Mouse (Mus musculus) hindbrain, embryonic 15.5 days (tissue): ENCODE data around the gene Kcnk16. TPM values are rescaled to one million over a fixed set of nuclear protein-coding genes. Genes with fewer than 3 reads are reported as not detected.
A peak's percentile ranks its signal among the peaks of the same experiment; 100 is the strongest.
"Not testable (repeated sequence)": the region's sequence is repeated elsewhere in the genome, so short reads cannot be mapped to it uniquely, and the experiment has no call there.

ENCODE experiments used
- ATAC-seq: fragments of 200-750 bp; cut with Nextera tagmentation; 2 replicates; pipeline ENCODE4 v1.8.0; 2017; ENCODE audit warnings: low read depth, moderate number of reproducible peaks, moderate TSS enrichment; ENCODE audit not compliant: low FRiP score
- H3K27ac ChIP-seq: fragments of 300-500 bp; sonication (generic); replicated peaks from 2 replicates; pipeline ENCODE4 v1.5.1; 2015; ENCODE audit warnings: mild to moderate bottlenecking, inconsistent platforms
- H3K27me3 ChIP-seq: fragments of 300-500 bp; sonication (generic); 2 replicates; pipeline ENCODE4 v1.6.1; 2015; ENCODE audit warnings: control low read depth, inconsistent platforms
- H3K36me3 ChIP-seq: fragments of 300-500 bp; sonication (generic); 2 replicates; pipeline ENCODE4 v1.6.1; 2015; ENCODE audit warnings: control low read depth, inconsistent platforms
- H3K4me1 ChIP-seq: fragments of 300-500 bp; sonication (generic); replicated peaks from 2 replicates; pipeline ENCODE4 v1.6.1; 2015; ENCODE audit warnings: control low read depth, inconsistent platforms
- H3K4me2 ChIP-seq: fragments of 300-500 bp; sonication (generic); 2 replicates; pipeline ENCODE4 v1.6.1; 2015; ENCODE audit warnings: moderate library complexity, mild to moderate bottlenecking, inconsistent platforms
- H3K4me3 ChIP-seq: fragments of 300-500 bp; sonication (generic); 2 replicates; pipeline ENCODE4 v1.5.1; 2015; ENCODE audit warnings: mild to moderate bottlenecking, inconsistent platforms
- H3K9ac ChIP-seq: fragments of 300-500 bp; sonication (generic); 2 replicates; pipeline ENCODE4 v1.6.1; 2015; ENCODE audit warnings: inconsistent platforms
- H3K9me3 ChIP-seq: fragments of 300-500 bp; sonication (generic); 2 replicates; pipeline ENCODE4 v1.6.1; 2016; ENCODE audit warnings: control low read depth, inconsistent platforms
- WGBS: fragments of 180-500 bp; shearing (Covaris S2); methylation state at CpG from one replicate; pipeline ENCODE4 v1.1.7; 2015; 5-methylcytosine and 5-hydroxymethylcytosine counted together
- polyA plus RNA-seq: library from polyadenylated mRNA; unstranded; fragments of >200 nt; fragmentation: Nextera tagmentation; extraction: Ambion mirVana; gene quantifications from 2 replicates; pipeline ENCODE4 v1.2.1, GENCODE M21; 2015

The Kcnk16 gene
- not detected in 2 replicates for polyA plus RNA-seq

DNA sequence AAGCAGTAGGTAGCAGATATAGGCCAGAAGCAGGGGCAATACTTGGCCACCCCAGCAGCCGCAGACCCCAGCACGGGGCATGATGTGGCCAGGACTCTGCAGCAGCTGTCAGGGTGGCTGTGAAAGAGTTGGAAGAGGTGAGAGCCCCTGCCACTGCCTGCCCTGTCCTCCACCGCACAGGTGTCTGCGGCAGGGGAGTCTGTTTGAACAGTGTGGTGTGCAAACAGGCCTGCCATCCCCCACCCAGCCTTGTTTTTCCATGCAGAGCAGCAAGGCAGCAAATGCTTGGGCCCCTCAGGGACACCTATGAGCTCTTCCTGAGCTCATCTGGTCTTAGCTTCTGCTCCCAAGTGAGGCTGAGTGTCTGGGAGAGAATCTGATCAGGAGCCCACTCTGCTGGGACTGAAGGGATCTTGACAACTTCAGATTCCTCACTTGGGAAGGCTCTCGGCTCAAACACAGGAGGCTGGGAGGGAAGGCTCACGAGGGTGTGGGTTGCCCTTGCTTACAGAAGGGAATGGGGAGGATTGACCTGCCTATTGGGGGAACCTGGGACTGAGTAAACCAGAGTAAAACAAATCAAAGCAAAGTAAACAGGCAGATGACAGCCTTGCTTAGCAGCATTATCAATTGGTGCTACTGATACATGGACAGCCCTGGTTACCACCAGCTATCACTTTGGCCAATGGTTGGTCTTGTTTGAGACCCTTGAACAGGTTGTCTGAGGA is at the start of gene Kcnk16:
Gene Kcnk16 (minus strand): TSS at position 118 of the 728 bp plus-strand sequence.
- no peak within 1 kb of the TSS for H3K9ac ChIP-seq
- no peaks in the 10 kb centered on the region for H3K4me1 ChIP-seq
- 77% methylated on average over 6 of the region's 6 CpGs for WGBS
- no peaks in the 10 kb centered on the region for H3K27me3 ChIP-seq
- no peaks in the 10 kb centered on the region for H3K36me3 ChIP-seq
- no peak within 1 kb of the TSS for H3K4me3 ChIP-seq
- no peak for ATAC-seq
- no peaks in the 10 kb centered on the region for H3K9me3 ChIP-seq
- no peak within 1 kb of the TSS for H3K4me2 ChIP-seq
- no peak within 1 kb of the TSS for H3K27ac ChIP-seq

DNA sequence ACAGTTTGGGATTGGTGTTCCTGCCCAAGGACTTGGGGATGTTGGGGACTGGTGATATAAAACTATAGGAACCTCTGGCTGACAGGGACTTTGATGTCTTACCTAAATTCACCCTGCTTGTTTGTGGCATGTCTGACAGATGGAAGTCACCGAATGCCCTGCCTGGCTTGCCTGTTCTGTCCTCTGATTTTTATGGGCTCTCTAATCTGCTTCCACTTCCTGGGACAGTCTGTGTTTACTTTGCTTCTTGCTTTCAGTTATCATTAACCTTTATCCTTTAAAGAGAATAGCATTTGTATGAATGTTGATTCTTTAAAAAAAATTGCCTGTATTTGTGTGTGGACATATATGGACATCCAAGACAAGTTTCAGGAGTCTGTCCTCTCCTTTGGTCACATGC is 46.1 kb upstream of the Kcnk16 start:
- WGBS: 94% methylated on average over 1 of the region's 1 CpGs
- Histone ChIP-seq H3K4me3 (no peak overlapping the region), H3K9ac (no peak overlapping the region), H3K36me3 (peaks cover 10% of the 10 kb centered on the region), H3K4me2 (no peak overlapping the region), H3K27ac (no peak overlapping the region), H3K27me3 (no peaks in the 10 kb centered on the region), H3K4me1 (no peaks in the 10 kb centered on the region), H3K9me3 (no peaks in the 10 kb centered on the region)
- no peak for ATAC-seq

DNA sequence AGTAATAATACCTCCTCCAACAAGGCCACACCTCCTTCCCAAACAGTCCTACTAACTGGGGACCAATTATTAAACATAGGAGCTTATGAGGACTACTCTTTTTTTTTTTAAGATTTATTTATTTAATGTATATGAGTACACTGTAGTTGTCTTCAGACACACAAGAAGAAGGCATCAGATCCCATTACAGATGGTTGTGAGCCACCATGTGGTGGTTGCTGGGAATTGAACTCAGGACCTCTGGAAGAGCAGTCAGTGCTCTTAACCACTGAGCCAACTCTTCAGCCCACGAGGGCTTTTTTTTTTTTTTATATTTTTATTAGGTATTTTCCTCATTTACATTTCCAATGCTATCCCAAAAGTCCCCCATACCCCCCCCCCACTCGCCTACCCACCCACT is 36.1 kb upstream of the Kcnk16 start:
- not testable (repeated sequence) for H3K9me3 ChIP-seq, H3K27ac ChIP-seq, H3K4me1 ChIP-seq, H3K9ac ChIP-seq, ATAC-seq, H3K4me2 ChIP-seq, H3K4me3 ChIP-seq, H3K27me3 ChIP-seq
- WGBS: 75% methylated on average over 2 of the region's 2 CpGs
- H3K36me3 ChIP-seq: peaks cover 12% of the 10 kb centered on the region

DNA sequence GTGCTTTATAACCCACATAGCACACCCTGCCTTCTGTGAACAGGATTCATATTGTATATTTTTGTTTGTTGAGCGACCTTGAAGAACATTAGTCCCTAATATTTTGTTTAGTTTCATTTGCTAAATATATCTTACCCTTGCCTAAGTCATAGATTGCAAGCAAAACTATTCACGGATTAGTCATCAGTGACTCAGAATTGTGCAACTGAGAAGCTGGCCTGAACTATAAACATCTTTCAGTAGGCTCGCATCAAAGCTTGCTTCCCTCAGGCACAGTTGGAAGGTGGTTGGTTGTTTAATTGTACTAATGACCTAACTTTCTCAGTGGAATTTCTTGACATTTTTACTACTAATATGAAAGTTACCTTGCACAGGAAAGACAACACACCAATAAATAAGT is 29.1 kb upstream of the Kcnk16 start:
- Histone ChIP-seq H3K27ac (no peak overlapping the region), H3K9ac (no peak overlapping the region), H3K27me3 (no peaks in the 10 kb centered on the region), H3K9me3 (no peaks in the 10 kb centered on the region), H3K4me3 (no peak overlapping the region), H3K36me3 (no peaks in the 10 kb centered on the region), H3K4me2 (no peak overlapping the region), H3K4me1 (peaks cover 5% of the 10 kb centered on the region)
- ATAC-seq: no peak
- 83% methylated on average over 3 of the region's 3 CpGs for WGBS

DNA sequence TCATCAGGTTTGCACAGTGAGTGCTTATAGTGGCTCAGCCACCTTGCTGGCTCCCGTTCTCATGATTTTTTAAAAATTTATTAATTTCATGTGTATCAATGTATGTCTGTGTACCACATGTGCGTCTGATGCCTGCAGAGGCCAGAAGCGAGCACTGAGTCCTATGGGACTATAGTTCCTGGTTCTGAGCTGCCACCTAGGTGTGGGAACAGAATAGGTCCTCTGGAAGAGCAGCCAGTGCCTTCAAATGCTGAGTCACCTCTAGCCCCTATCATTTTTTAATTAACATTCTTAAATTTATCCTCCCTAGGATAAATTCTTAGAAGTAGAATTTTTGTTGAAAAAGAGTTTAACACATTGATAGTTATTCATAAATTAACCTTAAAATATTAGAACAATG is 28.6 kb upstream of the Kcnk16 start:
- Histone ChIP-seq H3K27ac (no peak overlapping the region), H3K27me3 (no peaks in the 10 kb centered on the region), H3K4me3 (no peak overlapping the region), H3K36me3 (no peaks in the 10 kb centered on the region), H3K4me1 (peaks cover 5% of the 10 kb centered on the region), H3K9ac (no peak overlapping the region), H3K9me3 (no peaks in the 10 kb centered on the region), H3K4me2 (no peak overlapping the region)
- no peak for ATAC-seq
- 86% methylated on average over 3 of the region's 3 CpGs for whole genome bisulfite sequencing

DNA sequence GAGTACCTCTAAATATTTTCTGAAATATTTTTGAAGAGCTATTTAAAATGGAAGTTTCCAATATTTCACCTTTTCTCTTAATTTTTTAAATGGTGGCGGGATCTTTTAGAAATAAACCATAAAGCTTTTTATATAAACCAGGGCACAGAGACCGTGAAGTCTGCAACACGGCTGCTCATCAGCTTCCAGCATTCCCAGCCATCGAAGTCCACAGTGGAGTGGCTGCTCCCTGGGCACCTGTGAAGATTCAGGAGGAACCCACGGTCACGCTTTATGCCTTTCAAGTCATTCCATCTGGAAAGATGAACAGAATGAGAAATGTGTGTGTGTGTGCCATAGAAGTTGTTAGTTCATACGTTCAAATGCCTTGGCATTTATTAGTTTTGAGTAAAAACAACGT is 25.9 kb upstream of the Kcnk16 start:
- H3K27ac ChIP-seq: no peak overlapping the region
- H3K4me1 ChIP-seq: peaks cover 5% of the 10 kb centered on the region
- H3K9me3 ChIP-seq: no peaks in the 10 kb centered on the region
- 49% methylated on average over 8 of the region's 8 CpGs for WGBS
- peak overlapping the region; percentile 61 for H3K4me2 ChIP-seq
- no peaks in the 10 kb centered on the region for H3K36me3 ChIP-seq
- H3K4me3 ChIP-seq: peak overlapping the region; percentile 63
- peak overlapping the region; percentile 43; the same call in 1 of the 2 replicates for H3K9ac ChIP-seq
- no peaks in the 10 kb centered on the region for H3K27me3 ChIP-seq
- no peak for ATAC-seq

DNA sequence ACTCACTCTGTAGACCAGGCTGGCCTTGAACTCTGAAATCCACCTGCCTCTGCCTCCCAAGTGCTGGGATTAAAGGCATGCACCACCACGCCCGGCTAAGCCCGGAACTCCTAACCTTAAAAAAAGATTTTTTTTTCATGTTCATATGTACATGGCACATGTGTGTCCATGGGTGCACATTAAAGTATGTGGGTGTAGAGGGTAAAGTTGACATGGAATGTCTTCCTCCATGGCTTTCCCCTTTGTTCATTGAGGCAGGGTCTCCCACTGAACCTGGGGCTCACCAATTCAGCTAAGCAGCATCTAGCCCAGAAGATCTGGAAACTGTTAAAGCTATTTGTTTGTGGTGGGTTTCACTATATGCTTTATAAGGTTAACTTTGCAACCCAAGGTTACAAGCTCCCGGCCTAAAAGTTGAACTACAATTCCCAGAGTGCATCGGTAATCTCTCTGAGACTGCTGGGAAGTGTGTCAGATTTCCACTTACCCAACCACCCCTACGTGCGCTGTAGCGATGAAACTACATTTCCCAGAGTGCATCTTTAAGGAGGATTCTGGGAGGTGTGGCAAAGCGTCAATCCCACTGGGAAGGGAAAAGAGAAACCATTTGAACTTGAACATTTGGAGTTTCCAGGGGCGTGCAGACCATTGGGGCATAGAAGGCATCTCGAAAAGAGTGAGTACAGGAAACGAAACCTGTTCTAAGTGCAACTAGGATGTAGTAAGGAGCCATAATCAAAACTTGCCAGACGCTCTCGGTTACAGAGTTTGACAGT is 25.3 kb upstream of the Kcnk16 start, which contains the start of gene Nudt13:
Gene Nudt13 (plus strand): TSS at position 581 of the 776 bp plus-strand sequence.
- peak within 1 kb of the TSS; percentile 61 for H3K4me2 ChIP-seq
- peak within 1 kb of the TSS; percentile 63 for H3K4me3 ChIP-seq
- H3K27ac ChIP-seq: no peak within 1 kb of the TSS
- no peaks in the 10 kb centered on the region for H3K9me3 ChIP-seq
- H3K9ac ChIP-seq: peak within 1 kb of the TSS; percentile 43
- no peaks in the 10 kb centered on the region for H3K36me3 ChIP-seq
- peak; percentile 96 for ATAC-seq
- H3K27me3 ChIP-seq: no peaks in the 10 kb centered on the region
- peaks cover 5% of the 10 kb centered on the region for H3K4me1 ChIP-seq
- 24% methylated on average over 14 of the region's 14 CpGs for WGBS

DNA sequence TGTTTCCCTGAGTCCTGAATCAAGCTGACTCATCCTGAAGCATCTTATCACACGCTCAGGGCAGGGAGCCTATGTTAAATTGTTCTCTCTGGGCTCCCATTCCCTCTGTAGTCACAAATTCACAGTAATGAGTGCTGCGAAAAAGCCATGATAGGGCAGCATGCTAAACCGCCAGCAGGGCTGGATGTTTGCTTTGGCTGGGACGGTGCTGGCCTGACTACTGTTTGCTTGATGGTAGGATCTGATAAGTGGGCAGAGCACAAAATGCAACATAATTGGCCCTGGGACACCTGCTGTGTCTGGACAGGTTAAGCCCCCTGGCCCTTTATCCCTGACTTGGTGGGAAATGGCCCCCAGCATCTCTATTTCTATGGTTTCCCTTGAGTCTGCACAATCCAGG is 22.4 kb upstream of the Kcnk16 start:
- Histone ChIP-seq H3K36me3 (no peaks in the 10 kb centered on the region), H3K4me1 (peaks cover 5% of the 10 kb centered on the region), H3K27ac (no peak overlapping the region), H3K27me3 (no peaks in the 10 kb centered on the region), H3K9me3 (no peaks in the 10 kb centered on the region), H3K4me2 (no peak overlapping the region), H3K9ac (no peak overlapping the region), H3K4me3 (no peak overlapping the region)
- no peak for ATAC-seq
- WGBS: 58% methylated on average over 4 of the region's 4 CpGs

DNA sequence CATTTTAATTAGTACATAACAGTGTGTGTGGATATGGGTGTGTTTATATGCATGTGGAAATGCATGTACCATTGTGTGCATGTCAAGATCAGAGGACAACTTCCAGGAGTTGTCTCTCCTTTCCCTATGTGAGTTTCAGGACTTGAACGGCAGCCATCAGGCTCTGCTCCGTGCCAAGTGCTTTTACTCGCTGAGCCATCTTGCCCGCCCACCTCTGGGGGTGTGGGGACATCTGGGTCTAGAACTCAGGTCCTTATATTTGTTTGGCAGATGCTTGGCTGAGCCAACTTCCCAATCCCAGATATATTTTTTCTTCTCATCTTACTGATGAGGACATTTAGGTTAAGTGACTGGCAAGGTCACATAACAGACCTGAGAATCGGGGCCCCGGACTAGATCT is 578 bp downstream of the Kcnk16 start:
- Histone ChIP-seq H3K4me2 (no peak overlapping the region), H3K9me3 (no peaks in the 10 kb centered on the region), H3K9ac (no peak overlapping the region), H3K27me3 (no peaks in the 10 kb centered on the region), H3K4me3 (no peak overlapping the region), H3K4me1 (no peaks in the 10 kb centered on the region), H3K27ac (no peak overlapping the region), H3K36me3 (no peaks in the 10 kb centered on the region)
- 88% methylated on average over 6 of the region's 6 CpGs for WGBS
- no peak for ATAC-seq

DNA sequence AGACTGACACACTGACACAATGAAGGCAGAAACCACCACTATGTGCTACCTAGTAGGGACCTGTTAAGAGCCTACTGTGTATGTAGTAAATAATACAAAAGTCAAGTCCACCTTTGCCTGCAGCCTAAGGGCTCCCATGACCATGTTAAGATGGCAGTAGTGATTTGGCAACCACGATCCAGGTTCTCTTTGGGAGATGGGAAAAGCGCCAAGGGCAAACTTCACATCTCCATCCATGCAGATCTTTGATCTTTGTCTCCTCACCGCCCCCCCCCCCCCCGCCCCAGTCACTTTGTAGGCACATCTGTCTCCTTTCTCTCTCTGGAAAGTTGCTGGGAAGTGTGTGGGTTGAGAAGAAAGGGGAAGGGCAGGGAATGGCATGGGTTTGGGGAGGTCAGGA is 6.7 kb downstream of the Kcnk16 start:
- Histone ChIP-seq H3K4me1 (no peaks in the 10 kb centered on the region), H3K4me3 (no peak overlapping the region), H3K36me3 (no peaks in the 10 kb centered on the region), H3K4me2 (no peak overlapping the region), H3K27ac (no peak overlapping the region), H3K27me3 (no peaks in the 10 kb centered on the region), H3K9ac (no peak overlapping the region), H3K9me3 (no peaks in the 10 kb centered on the region)
- 64% methylated on average over 3 of the region's 4 CpGs for WGBS
- ATAC-seq: no peak

DNA sequence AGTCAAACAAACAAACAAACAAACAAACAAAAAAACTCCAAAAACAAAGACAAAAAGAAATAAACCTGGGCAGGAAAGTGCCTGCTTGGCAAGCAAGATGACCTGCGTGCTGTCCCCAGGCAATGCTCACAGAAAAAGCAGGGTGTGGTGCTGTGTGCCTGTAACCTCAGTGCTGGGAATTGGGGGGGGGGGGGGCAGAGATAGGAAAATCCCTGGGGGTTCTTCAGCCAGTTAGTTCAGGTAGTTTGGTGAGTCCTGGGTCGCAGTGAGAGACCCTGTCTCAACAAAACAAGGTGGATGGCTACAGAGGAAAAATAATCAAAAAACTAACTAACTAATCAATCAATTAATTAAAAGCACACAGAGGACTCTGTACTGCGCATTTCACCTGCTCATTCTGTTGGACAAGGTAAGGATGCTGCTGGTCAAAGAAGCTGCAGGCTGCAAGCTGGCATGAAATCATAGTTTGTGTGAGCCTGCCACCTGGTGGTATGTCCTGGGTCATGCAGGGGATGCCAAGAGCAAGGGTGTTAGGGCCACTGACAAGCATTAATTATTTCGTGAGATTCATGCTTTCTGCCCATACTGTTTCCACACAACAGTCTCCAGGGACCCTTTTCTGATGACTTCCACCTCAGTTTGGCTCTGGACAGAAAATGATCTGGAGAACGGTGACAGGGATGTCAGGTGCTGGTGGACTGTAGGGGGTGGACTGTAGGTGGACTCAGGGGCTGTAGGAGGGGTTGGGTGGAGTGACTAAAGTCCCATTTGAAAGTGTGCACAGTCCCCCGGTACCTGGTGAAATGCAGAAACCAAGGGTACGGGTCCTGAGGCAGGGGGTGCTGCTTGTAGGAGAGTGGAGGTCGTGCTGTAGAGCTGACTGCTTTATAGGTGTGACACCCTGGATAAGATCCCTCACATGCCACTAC is 10.6 kb downstream of the Kcnk16 start:
- no peak overlapping the region for H3K4me3 ChIP-seq
- no peaks in the 10 kb centered on the region for H3K27me3 ChIP-seq
- H3K36me3 ChIP-seq: no peaks in the 10 kb centered on the region
- WGBS: 55% methylated on average over 8 of the region's 8 CpGs
- no peak overlapping the region for H3K9ac ChIP-seq
- H3K4me1 ChIP-seq: no peaks in the 10 kb centered on the region
- peak; percentile 83 for ATAC-seq
- H3K9me3 ChIP-seq: no peaks in the 10 kb centered on the region
- H3K27ac ChIP-seq: no peak overlapping the region
- H3K4me2 ChIP-seq: no peak overlapping the region
